Mouse (Mus musculus) WW6 (cell line): ENCODE results near the gene Myo1g.
"Not testable (repeated sequence)": the region's sequence is repeated elsewhere in the genome, so short reads cannot be mapped to it uniquely, and the experiment has no call there.

ENCODE experiments used
- DNase-seq: peaks from one replicate; pipeline ENCODE4 v3.0.0-alpha.2; 2013; ENCODE audit warnings: low read depth, low spot score

Gene Myo1g

DNA sequence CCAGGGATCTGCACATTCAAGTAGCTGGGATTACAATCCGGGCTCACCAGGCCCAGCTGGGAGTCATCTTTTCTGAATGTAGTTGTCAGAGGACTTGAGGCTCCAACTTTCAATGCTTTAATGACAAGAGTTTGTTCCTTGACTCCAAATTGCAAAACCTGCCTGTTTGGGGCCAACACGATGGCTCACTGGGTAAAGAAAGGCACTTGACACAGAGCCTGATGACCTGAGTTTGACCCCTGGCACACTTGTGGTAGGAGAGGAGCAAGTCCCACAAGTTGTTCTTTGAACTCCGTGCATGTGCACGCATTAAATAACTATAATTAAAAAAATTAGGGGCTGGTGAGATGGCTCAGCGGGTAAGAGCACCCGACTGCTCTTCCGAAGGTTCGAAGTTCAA is 9.2 kb upstream of the Myo1g start:
- DNase-seq, result no peak

DNA sequence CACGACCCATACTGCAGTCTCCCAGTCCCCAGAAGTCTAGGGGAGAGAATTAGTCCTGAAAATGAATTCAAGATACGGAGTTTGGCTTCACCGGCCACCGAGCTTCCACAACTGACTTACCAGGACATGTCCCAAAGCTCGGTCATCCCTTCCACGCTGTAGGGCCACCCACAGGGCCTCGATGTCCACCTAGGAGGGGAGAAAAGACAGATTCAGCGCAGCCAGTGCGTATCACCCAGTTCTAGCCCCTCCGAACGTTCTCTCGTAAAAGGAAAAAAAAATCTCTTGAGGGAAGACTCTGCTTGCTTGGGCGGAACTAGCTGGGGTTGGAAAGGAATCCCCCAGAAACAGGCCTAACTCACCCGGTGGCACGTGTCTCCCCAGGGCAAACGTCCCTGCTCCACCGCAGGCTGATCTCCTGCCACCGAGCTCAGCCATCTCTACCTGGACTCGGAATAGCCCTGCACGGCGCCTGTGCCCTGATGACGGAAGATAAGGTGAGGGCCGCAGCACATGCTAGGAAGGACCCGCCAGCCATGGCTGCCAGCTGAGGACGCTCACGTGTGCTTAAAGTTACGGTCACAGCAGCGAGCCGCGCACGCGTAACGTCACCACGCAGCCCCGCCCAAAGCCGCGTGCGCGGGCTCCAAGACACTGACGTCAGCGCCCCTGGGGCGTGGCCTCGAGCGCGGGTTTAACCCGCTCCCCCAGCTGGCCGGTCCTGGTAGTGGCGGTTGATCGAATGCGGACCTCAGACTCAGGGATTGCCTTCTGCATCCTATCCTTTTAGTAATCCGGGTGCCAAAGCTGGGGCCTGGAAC is 7.6 kb upstream of the Myo1g start:
- DNase-seq, result peak; percentile 99

DNA sequence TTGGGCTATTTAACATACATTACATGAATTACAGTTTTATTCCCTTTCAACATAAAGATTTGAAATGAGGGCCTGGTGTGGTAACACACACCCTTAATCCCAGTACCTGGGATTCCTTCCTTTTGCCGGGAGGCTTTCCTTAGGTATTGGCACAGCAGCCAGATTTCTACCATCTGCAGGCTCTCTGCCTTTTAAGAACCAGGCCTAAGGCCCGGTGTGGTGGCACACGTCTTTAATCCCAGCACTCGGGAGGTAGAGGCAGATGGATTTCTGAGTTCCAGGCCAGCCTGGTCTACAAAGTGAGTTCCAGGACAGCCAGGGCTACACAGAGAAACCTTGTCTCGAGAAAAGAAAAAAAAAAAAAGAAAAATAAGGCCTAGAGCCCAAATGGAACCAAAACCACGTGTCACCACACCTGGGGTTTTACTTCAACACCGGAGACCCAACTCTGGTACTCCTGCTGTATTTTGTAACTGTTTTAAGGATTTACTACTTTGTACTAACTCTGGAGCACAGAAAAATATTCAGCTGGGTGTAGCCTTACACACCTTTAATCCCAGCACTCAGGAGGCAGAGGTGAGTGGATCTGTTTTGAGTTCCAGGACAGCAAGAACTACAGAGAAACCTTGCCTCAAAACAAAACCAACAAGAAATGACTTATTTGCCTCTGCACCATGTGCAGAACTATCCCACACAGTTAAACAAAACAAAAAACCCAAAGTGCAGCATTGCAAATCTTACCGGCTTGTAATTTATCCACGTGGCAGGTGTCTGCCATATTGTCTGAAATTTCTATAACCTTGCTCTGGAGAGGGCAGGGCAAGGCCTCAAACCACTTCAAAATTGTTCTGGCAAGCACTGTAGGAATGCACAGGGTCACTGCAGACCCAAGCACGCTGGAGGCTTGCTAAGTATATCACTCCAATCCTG is 6.8 kb upstream of the Myo1g start:
- DNase-seq, result no peak

DNA sequence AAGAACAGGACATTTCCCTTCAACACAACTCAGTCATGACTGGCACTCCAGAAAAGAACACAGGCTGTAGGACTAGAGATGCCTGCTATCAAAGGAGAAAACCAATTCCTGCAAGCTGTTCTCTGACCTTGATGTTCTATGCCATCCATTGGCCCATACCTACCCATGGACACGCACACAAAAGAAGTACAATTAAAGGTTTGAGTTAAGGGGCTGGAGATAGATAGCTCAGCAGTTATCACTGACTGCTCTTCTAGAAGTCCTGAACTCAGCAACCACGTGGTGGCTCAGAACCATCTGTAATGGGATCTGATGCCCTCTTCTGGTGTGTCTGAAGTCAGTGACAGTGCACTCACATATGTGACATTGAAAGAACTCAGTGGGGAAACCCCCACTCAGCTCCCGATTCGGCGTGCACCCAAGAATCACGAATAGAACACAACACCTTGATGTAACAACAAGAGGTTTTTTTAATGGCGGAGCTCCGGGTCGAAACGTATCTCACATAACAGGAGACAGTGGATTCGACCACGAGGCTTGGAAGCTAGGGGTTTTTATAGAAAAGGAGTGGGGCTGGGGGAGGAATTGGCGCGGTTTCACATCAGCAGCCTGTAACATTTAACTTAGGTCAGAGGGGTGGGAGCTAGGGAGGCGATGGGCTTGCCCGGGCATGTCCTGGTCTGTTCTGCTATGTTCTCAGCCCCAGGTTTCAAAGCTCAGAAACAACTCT is 5.9 kb upstream of the Myo1g start:
- not testable (repeated sequence) for DNase-seq

DNA sequence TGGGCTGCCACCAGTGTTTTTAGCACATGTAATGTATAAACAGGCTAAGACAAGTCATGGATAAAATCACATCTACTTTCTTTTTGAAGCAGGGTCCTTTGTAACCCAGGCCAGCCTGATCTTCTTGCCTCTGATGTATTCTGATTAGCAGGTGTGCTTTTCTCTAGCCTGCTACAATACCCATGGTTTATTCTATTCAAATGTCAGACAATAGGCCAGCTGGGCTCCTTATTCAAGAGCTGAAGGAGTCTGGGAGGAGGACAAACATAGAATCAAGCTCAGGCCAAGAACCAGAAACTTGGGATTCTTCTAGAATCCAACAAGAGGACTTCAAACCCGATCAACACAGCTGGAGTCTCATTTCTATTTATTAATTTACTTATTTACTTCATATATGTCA is 4.5 kb upstream of the Myo1g start:
- no peak for DNase-seq

DNA sequence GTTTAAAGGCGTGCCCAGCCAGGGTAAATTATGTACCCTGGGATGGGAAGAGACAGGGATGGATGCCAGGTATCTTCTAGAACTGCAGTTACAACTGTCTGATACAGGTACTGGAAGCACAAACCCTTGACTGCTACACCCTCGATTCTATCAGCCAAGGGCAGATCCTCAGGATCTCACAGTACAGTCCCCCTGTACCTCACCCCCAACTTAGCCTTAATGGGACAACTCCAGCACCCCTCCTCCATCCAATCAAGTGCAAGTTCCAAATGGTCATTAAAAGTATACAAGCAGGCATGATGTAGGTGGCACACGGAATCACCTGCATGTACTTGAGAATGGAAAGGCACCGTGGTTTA is 4.1 kb upstream of the Myo1g start:
- no peak for DNase-seq

DNA sequence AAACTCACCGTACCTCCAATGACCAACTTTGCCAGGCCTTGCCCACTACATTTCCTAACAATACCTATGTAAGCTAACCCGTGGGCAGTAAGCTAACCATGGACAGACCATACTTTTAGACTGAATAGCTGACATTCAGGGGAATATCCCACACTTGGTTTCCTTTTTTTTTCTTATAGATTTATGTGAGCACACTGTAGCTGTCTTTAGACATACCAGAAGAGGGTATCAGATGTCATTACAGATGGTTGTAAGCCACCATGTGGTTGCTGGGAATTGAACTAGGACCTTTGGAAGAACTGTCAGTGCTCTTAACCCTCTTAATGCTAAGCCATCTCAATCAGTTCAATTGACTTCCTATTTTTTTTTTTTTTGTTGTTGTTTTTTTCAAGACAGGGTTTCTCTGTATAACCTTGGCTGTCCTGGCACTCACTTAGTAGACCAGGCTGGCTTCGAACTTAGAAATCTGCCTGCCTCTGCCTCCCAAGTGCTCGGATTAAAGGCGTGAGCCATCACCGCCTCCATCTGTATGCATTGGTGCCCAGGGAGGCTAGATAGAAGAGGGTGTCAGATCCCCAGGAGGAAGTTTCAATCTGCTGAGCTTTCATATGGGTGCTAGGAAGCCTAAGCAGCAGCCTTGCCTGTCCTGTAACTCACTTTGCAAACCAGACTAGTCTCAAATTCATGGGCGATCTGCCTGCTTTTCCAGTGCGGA is 3.6 kb upstream of the Myo1g start:
- DNase-seq, result no peak

DNA sequence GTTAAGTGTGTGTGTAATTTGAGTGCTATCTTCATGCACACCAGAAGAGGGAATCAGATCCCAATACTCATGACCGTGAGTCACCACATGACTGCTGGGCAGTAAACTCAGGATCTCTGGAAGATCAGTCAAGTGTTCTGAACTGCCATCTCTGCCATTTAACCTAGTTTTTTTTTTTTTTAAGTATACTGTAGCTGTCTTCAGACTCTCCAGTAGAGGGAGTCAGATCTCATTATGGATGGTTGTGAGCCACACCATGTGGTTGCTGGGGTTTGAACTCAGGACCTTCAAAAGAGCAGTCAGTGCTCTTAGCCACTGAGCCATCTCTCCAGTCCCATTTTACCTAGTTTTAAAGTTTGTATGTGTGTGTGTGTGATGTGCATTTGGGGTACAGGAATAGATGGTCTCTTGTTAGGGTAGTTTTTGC is 2.9 kb upstream of the Myo1g start:
- no peak for DNase-seq

DNA sequence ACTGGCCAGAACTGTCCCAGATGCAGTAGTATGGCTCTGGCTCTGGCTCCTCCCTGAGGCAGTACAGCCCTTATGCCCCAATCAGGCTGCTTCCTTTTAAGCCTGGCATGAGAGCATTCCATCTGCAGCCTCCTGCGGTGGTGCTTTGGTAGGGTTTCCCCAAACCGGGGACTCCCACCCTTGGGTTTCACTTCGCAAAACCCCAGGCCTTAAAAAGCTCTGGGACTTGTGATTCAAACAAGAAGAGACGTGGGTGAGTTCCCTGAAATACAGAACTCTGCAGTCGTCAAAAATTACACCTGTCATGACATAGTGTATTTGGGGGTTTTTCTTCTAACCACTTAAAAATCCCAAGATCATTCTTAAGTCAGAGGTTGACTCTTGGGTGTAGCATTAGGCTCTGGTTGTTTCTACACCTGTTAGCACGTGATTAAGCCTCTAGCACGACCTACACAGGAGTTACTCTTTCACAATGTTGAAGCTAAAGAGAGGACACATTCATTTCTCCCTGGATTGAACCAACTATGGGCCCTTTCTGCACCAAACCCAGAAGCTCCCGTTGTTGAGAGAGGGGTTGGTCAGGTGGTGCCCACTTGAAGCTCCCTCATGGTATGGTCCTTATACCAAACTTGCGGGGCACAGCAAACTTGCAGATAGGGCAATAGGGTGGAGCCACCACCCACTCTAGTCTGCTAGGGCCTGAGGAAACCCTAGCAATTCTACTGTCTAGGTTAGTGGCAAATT is 2.2 kb upstream of the Myo1g start:
- DNase-seq, result no peak

DNA sequence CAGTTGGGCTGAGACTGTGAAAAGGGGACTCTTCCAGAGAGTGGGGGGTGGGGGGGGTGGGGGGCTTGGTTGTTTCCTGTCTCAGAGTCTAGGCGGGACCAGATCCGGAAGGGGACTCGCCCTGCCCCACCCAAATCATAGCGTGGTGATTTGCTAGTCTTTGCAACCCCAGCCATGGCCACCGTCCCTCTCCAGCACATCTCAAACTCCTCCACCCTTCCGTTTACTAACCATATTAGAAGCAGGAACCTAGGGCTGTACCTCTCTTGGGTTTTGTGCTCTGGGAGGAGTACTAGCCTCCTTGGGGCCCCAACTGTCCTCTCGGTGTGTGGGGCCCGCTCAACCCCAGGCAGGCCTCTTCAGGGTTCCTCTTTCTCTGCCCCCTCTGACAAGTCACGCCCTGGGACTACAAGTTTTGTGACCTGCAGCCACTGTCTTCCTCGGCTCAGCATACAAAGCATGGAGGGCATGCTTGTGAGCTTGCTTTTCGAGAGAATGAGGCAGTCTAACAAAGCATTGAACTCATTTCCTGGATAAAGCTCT is 1.2 kb downstream of the Myo1g start:
- DNase-seq, result no peak

DNA sequence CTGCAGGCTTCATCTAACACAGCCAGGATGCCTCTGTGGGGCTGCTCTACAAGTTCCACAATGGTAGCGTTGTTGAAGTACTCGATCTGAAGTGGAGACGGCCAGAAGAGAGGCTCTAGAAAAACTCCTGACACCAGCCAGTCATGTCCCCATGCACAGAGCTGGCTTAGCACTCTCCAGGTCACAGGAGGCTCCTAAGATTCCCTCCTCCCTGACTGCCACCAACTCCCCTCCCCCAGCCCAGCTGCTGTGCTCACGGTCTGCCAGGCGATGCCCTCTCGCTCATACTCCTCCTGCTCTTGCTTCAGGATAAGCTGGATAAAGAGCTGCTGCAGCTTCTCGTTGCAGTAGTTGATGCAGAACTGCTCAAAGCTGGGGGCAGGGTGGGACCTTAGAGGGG is 5.9 kb downstream of the Myo1g start:
- DNase-seq, result no peak

DNA sequence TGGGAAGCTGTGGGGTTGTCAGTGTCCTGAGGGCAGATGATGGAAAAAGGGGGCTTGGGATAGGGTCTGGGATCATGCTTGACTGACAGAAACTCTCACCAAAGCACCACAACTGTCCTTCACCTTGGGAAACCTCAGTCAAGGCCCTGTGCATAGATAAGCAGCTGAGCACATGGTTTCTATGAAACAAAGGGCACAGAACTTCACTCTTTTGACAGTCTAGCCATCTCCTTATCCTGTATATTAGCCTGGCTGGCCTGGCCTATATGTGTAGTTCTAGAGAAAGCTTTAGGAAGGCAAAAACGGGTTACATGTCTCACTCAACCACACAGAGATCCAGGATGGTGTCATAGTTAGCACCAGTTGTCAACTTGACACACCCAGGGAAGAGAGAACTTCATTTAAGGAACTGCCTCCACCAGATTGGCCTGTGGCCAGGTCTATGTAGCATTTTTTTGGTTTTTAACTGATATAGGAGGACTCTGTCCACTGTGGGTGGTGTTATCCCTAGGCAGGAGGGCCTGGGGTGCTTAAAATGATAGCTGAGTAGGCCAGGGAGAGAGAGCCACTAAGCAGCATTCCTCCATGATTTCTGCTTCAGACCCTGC is 12.4 kb downstream of the Myo1g start:
- no peak for DNase-seq

DNA sequence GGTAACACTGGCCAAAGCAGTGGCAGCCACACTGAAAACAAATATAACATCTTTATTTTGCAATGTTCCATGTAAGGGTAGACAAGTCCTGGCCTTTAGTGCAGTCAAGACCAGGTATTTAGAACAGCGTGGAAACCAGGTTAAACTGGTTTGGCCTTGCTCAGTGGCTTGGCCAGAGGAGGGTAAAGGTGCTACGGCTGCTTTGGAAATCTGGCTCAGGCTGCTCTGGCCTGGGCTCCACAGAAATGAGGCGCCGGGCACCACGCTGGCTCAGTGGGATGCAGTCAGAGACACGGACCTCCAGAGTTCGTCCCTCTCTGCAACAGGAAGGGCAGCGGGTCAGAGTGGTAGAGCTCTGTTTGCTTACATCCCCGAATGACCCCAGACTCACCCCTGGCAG is 14.2 kb downstream of the Myo1g start:
- no peak for DNase-seq

DNA sequence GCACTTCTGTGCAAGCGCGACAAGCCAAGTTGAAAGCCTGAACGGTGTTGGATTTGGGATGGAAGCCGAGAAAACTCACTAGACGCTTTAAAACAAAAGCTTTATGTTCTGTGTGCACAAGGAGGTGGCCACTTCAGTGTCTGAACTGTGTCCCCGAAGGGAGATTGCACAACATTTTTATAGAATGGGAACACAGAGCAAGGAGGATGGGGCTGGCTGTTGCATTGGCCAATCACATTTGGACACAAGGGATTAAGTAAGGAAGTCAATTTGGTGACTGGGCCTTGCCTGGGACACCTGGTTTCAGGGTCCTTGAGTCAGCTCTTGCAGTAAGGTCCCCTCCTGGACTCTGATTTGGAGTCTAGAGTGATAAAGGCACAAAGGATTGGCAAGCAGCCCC is 16.1 kb downstream of the Myo1g start:
- DNase-seq, result no peak

DNA sequence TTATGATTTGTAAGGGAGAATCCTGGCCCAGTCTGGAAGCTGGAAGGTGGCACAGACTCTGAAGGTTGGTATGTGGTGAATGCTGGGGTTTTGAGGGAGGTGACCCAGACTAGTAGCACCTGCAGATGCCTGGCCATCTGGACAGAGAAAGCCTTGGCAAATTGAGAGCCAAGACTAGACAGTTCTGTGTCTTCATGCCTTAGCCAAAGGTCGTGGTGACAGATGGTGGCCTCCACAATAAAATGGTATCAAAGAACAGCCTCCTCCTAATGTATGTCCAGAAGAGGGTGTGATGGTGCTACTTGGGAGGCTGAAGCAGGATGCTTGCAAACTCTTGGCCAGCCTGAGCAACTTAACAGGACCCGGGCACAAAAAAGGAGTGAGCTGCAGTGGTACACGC is 16.5 kb downstream of the Myo1g start:
- no peak for DNase-seq

DNA sequence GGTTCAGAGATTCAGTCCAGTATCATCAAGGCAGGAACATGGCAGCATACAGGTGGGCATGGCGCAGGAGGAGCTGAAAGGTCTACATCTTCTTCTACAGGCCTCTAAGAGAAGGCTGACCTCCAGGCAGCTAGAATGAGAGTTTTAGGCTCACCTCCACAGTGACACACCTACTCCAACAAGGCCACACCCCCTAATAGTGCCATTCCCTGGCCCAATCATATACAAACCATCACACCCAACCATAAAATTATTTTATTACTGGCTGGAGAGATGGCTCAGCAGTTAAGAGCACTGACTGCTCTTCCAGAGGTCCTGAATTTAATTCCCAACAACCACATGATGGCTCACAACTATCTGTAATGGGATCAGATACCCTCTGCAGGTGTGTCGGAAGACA is 18.3 kb downstream of the Myo1g start:
- no peak for DNase-seq

DNA sequence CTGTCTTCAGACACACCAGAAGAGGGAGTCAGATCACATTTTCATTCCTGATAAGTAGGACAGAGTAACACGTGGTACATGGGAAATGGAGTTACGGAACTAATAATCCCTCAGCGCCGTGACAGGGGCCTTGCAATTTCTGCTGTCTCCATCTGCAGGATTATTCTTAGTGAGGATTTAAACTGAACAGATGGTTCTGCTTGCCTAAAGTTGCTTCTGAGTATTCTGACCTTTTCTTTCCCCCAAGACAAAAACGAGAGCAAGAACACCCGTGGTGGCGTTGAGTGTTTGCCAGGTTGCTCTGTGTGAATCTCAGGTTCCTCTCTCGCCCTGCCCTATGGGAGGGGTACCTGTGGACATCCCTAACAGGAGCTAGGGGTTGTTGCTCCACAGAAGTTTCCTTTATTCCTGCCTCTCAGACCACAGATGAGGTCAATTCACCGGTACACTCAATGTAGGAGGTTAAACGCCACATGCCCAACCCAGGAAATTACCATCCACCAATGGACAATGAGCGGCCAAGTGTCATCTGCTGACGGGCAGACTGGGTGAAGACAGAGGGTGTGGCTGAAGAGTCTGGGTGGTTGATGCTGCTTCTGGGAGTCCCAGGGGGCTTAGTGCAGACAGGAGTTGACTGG is 23.3 kb downstream of the Myo1g start:
- peak; percentile 67 for DNase-seq

DNA sequence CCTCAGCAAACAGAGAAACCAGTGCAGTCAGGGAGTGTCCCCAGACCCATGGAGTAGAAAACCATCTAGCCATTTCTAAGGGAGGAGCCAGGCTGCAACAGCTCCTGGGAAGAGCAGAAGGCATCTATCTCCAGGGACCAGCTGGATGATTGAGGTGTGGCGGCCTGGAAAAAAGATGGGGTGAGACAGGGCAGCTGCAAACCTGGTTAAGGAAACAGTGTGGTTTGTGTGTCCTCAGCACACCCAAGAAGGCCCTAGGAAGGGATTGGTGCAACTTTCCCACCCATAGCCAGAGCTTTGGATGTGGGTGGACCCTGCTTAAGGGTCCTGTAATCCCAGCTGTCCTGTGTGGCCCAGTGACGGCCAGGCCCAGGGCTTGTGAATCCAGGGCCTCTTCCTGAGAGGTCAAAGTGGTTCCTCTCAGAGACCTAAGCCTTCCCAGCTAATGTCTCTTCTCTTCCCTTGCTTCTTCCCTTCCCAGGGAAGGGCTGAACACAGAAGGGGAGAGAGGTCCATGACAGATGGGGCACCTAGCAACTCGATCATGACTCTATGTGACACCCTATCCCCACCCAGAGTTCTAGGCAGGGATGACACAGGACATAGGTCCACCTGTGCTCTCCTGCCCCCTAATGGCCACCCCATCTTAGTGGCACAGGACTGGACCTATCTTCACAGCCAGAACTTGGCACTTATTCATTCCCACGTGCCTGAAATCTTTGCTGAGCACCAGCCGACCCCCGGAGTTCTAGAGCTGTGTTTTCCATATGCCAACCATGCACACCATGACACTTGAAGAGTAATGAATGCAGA is 30.9 kb downstream of the Myo1g start:
- DNase-seq, result no peak

DNA sequence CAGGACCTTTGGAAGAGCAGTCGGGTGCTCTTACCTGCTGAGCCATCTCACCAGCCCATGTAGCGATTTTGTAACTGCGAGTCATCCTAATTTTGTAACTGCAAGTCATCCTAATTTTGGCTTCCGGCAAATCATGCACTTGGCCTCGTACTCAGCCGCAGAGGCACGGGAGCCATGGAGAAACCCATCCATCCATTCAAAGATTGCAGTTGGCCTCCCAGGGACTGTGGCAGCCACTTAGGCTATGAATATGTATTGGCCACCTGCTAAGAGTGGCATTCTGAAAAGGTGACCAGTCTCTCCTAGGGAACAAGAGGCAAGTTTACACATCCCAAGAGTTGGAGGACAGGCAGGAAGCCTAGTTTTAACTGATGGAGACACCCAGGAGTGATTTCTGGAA is 31.5 kb downstream of the Myo1g start:
- no peak for DNase-seq
